Mouse (Mus musculus) C2C12 (cell line): Measurements from ENCODE around the gene Gm48552.

Experiments used
- CEBPB ChIP-seq: IDR thresholded peaks from one replicate; pipeline ENCODE4 v1.6.1; 2011; ENCODE audit warnings: low read depth, mild to moderate bottlenecking, control low read depth, moderate library complexity
- CTCF ChIP-seq: IDR thresholded peaks from one replicate; pipeline ENCODE4 v1.5.1; 2011; ENCODE audit not compliant: control insufficient read depth, insufficient read depth, insufficient read length
- MAX ChIP-seq: IDR thresholded peaks from one replicate; pipeline ENCODE4 v1.6.1; 2011; ENCODE audit warnings: mild to moderate bottlenecking, control low read depth
- MYOG ChIP-seq: IDR thresholded peaks from one replicate; pipeline ENCODE4 v1.6.1; 2011; ENCODE audit not compliant: control insufficient read depth, insufficient read length; ENCODE audit errors: extremely low read depth
- USF1 ChIP-seq: IDR thresholded peaks from one replicate; pipeline ENCODE4 v1.6.1; 2011; ENCODE audit warnings: low read depth, mild to moderate bottlenecking, control low read depth, moderate library complexity

DNA sequence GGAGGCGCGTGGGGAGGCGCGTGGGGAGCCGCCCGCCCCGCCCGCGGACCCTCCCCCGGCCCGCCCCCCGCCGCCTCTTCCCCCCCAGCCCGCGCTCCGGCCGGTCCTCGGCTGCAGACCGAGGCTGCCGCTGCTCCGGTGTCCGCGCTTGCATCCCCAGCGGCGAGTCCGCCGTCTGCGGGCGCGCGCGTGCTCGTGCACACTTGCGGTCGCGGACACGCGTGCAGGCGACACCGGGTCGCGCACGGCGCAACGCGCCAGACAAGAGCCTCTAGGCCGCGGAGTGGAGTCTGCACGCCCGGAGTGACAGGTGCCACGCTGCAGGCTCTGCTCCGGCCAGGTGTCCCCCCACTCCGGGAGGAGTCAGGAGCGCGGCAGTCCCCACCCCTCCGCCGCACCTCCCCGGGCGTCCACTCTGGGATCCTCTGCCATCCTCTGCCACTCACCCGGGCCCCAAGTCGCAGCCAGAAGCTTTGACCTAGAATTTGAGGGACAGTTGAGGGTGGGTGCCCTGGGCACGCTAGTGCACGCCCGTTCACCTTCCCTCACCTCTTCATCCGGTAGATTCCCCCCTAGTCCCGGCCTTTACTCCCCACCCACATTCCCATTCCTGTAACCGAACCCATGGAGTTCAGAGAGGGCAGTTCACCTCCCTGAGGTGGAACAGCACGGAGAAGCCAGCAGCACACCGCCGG lies 42.2 kb downstream of the Gm48552 start:
- TF ChIP-seq CTCF (no peak), MAX (no peak), MYOG (no peak), USF1 (no peak), CEBPB (no peak)
